Mouse (Mus musculus): ENCODE measurements around the gene Tnf. TPM values are rescaled to one million over a fixed set of nuclear protein-coding genes. Genes with fewer than 3 reads are reported as not detected.

Gene Tnf
- total and polyA plus RNA-seq, 2 experiments from 2014 or later, result 0.12 to 0.53 TPM

- Histone ChIP-seq H3K27ac (ENCODE audit: low read depth) (no peak overlapping the region), H3K4me3 (ENCODE audit: low read depth, low read length) (no peak overlapping the region), H3K9ac (replicated peaks; ENCODE audit: low read depth, low read length) (no peak overlapping the region), H3K27me3 (ENCODE audit: control insufficient read depth, insufficient read depth, low read length) (no peaks in the 10 kb centered on the region), H3K4me2 (ENCODE audit: low read depth, low read length) (no peak overlapping the region), H3K36me3 (replicated peaks; ENCODE audit: control insufficient read depth, insufficient read depth, low read length) (peaks cover 99% of the 10 kb centered on the region), H3K4me1 (ENCODE audit: control insufficient read depth, insufficient read depth) (no peaks in the 10 kb centered on the region), H3K9me3 (replicated peaks; ENCODE audit: control insufficient read depth, low read length) (no peaks in the 10 kb centered on the region)
- DNase-seq (ENCODE audit: low spot score) (no peak), ATAC-seq (ENCODE audit: insufficient read depth, low read depth) (no peak)
- TF ChIP-seq EP300 (IDR thresholded peaks at IDR 0.05; ENCODE audit: low read depth) (no peak), CTCF (IDR thresholded peaks at IDR 0.05; ENCODE audit: low read depth) (no peak)
- WGBS, result 76% methylated on average over 7 of the region's 7 CpGs
Measured at GRCm38 (mm10) chr17:35154616-35155015, 47.2 kb downstream of the Tnf start.

- H3K9ac ChIP-seq (replicated peaks; ENCODE audit: low read depth, low read length), result no peak overlapping the region
- DNase-seq (ENCODE audit: low spot score), result no peak
Measured at GRCm38 (mm10) chr17:35153931-35154330, 47.9 kb downstream of the Tnf start.

GRCm38 (mm10) chr17:35153077-35153476, 48.7 kb downstream of the Tnf start:
- no peak for ATAC-seq (ENCODE audit: insufficient read depth, low read depth)
- 56% methylated on average over 9 of the region's 9 CpGs for WGBS
- Histone ChIP-seq H3K9me3 (replicated peaks; ENCODE audit: control insufficient read depth, low read length) (no peaks in the 10 kb centered on the region), H3K9ac (replicated peaks; ENCODE audit: low read depth, low read length) (no peak overlapping the region), H3K36me3 (replicated peaks; ENCODE audit: control insufficient read depth, insufficient read depth, low read length) (peaks cover 99% of the 10 kb centered on the region), H3K4me2 (ENCODE audit: low read depth, low read length) (no peak overlapping the region), H3K4me1 (ENCODE audit: control insufficient read depth, insufficient read depth) (no peaks in the 10 kb centered on the region), H3K27ac (ENCODE audit: low read depth) (no peak overlapping the region), H3K4me3 (ENCODE audit: low read depth, low read length) (no peak overlapping the region), H3K27me3 (ENCODE audit: control insufficient read depth, insufficient read depth, low read length) (no peaks in the 10 kb centered on the region)
- no peak for TF ChIP-seq CTCF (IDR thresholded peaks at IDR 0.05; ENCODE audit: low read depth)
- no peak for TF ChIP-seq EP300 (IDR thresholded peaks at IDR 0.05; ENCODE audit: low read depth)
- DNase-seq (ENCODE audit: low spot score), result no peak

More at GRCm38 (mm10) chr17:35153931-35154330, 47.9 kb downstream of the Tnf start:
- peaks cover 99% of the 10 kb centered on the region for H3K36me3 ChIP-seq (replicated peaks; ENCODE audit: control insufficient read depth, insufficient read depth, low read length)
- no peak overlapping the region for H3K27ac ChIP-seq (ENCODE audit: low read depth)
- H3K27me3 ChIP-seq (ENCODE audit: control insufficient read depth, insufficient read depth, low read length), result no peaks in the 10 kb centered on the region
- no peaks in the 10 kb centered on the region for H3K4me1 ChIP-seq (ENCODE audit: control insufficient read depth, insufficient read depth)
- no peak overlapping the region for H3K4me2 ChIP-seq (ENCODE audit: low read depth, low read length)
- no peak for TF ChIP-seq CTCF (IDR thresholded peaks at IDR 0.05; ENCODE audit: low read depth)
- no peak for TF ChIP-seq EP300 (IDR thresholded peaks at IDR 0.05; ENCODE audit: low read depth)
- ATAC-seq (ENCODE audit: insufficient read depth, low read depth), result no peak
- H3K4me3 ChIP-seq (ENCODE audit: low read depth, low read length), result no peak overlapping the region
- WGBS, result 79% methylated on average over 4 of the region's 4 CpGs
- H3K9me3 ChIP-seq (replicated peaks; ENCODE audit: control insufficient read depth, low read length), result no peaks in the 10 kb centered on the region

DNA sequence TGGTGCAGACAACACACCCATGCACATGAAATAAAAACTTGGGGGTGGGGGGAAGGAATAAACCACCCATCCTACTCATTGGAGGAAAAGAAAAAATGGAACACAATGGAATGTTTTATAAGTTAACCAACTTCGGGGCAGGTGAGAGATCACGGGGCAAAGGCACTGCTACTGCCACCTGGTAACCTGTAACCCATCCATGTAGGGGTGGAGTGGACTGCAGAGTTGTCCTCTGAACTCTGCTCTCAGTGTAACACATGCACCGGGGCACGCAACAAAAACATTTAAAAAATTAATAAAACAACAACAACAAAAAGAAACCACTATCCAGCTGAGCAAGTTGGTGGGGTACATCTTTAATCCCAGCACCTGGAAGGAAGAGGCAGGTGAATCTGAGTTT, 49.7 kb downstream of the Tnf start:
- 95% methylated on average over 4 of the region's 4 CpGs for WGBS
- Histone ChIP-seq H3K27ac (ENCODE audit: low read depth) (no peak overlapping the region), H3K36me3 (replicated peaks; ENCODE audit: control insufficient read depth, insufficient read depth, low read length) (peaks cover 98% of the 10 kb centered on the region), H3K4me2 (ENCODE audit: low read depth, low read length) (no peak overlapping the region), H3K9ac (replicated peaks; ENCODE audit: low read depth, low read length) (no peak overlapping the region), H3K4me1 (ENCODE audit: control insufficient read depth, insufficient read depth) (no peaks in the 10 kb centered on the region), H3K27me3 (ENCODE audit: control insufficient read depth, insufficient read depth, low read length) (no peaks in the 10 kb centered on the region), H3K9me3 (replicated peaks; ENCODE audit: control insufficient read depth, low read length) (no peaks in the 10 kb centered on the region), H3K4me3 (ENCODE audit: low read depth, low read length) (no peak overlapping the region)
- no peak for TF ChIP-seq EP300 (IDR thresholded peaks at IDR 0.05; ENCODE audit: low read depth)
- no peak for TF ChIP-seq CTCF (IDR thresholded peaks at IDR 0.05; ENCODE audit: low read depth)
- DNase-seq (ENCODE audit: low spot score) (no peak), ATAC-seq (ENCODE audit: insufficient read depth, low read depth) (no peak)

Small RNA genes lying within 50 kb of the gene (microRNA-seq; reads per million reads assigned to microRNA genes)
- gene Mir6973a, result not detected
- gene Mir6974, result not detected
- gene Mir6975, result 2.5 reads per million, percentile 9 among the genes with 10 or more reads in this experiment
- not detected for gene Mir8094

Other genes with a start within 250 kb of the Tnf start
Only the 30 nearest of the 39 such genes appear.
- 2.1 and 9.6 TPM in 2 replicates for gene Sapcd1, start 174.0 kb downstream of the Tnf start, total RNA-seq (2014; rRNA removed; ENCODE audit: low replicate concordance)
- 0.77 and 1.2 TPM in 2 replicates for gene Sapcd1, start 174.0 kb downstream of the Tnf start, polyA plus RNA-seq (2015; fragmentation: Nextera tagmentation; extraction: Ambion mirVana)
- gene Msh5, start 155.3 kb downstream of the Tnf start, total RNA-seq (2014; rRNA removed; ENCODE audit: low replicate concordance), result 1.2 and 5.0 TPM in 2 replicates
- gene Msh5, start 155.3 kb downstream of the Tnf start, polyA plus RNA-seq (2015; fragmentation: Nextera tagmentation; extraction: Ambion mirVana), result 1.4 and 1.7 TPM in 2 replicates
- 194 and 223 TPM in 2 replicates for gene Clic1, start 152.0 kb downstream of the Tnf start, total RNA-seq (2014; rRNA removed; ENCODE audit: low replicate concordance)
- gene Clic1, start 152.0 kb downstream of the Tnf start, polyA plus RNA-seq (2015; fragmentation: Nextera tagmentation; extraction: Ambion mirVana), result 203 and 205 TPM in 2 replicates
- gene Ddah2, start 143.0 kb downstream of the Tnf start, total RNA-seq (2014; rRNA removed; ENCODE audit: low replicate concordance), result 97.1 and 114 TPM in 2 replicates
- 128 and 130 TPM in 2 replicates for gene Ddah2, start 143.0 kb downstream of the Tnf start, polyA plus RNA-seq (2015; fragmentation: Nextera tagmentation; extraction: Ambion mirVana)
- not detected in 2 replicates for gene Ly6g6c, start 136.6 kb downstream of the Tnf start, total RNA-seq (2014; rRNA removed; ENCODE audit: low replicate concordance)
- gene Ly6g6c, start 136.6 kb downstream of the Tnf start, polyA plus RNA-seq (2015; fragmentation: Nextera tagmentation; extraction: Ambion mirVana), result not detected in 2 replicates
- 0.15 TPM in 1 of 2 replicates, not detected in the other for gene Mpig6b, start 135.8 kb downstream of the Tnf start, total RNA-seq (2014; rRNA removed; ENCODE audit: low replicate concordance)
- 0.15 and 0.16 TPM in 2 replicates for gene Mpig6b, start 135.8 kb downstream of the Tnf start, polyA plus RNA-seq (2015; fragmentation: Nextera tagmentation; extraction: Ambion mirVana)
- gene Ly6g6e, start 125.1 kb downstream of the Tnf start, total RNA-seq (2014; rRNA removed; ENCODE audit: low replicate concordance), result 1.6 TPM in 1 of 2 replicates, not detected in the other
- 0.22 and 0.32 TPM in 2 replicates for gene Ly6g6e, start 125.1 kb downstream of the Tnf start, polyA plus RNA-seq (2015; fragmentation: Nextera tagmentation; extraction: Ambion mirVana)
- gene Ly6g6d, start 123.9 kb downstream of the Tnf start, total RNA-seq (2014; rRNA removed; ENCODE audit: low replicate concordance), result 3.8 TPM in 1 of 2 replicates, not detected in the other
- 3.0 and 3.3 TPM in 2 replicates for gene Ly6g6d, start 123.9 kb downstream of the Tnf start, polyA plus RNA-seq (2015; fragmentation: Nextera tagmentation; extraction: Ambion mirVana)
- not detected in 2 replicates for gene Ly6g6f, start 116.4 kb downstream of the Tnf start, total RNA-seq (2014; rRNA removed; ENCODE audit: low replicate concordance)
- 0.10 TPM in 1 of 2 replicates, not detected in the other for gene Ly6g6f, start 116.4 kb downstream of the Tnf start, polyA plus RNA-seq (2015; fragmentation: Nextera tagmentation; extraction: Ambion mirVana)
- 74.3 and 131 TPM in 2 replicates for gene Abhd16a, start 112.7 kb downstream of the Tnf start, total RNA-seq (2014; rRNA removed; ENCODE audit: low replicate concordance)
- gene Abhd16a, start 112.7 kb downstream of the Tnf start, polyA plus RNA-seq (2015; fragmentation: Nextera tagmentation; extraction: Ambion mirVana), result 73.2 and 74.1 TPM in 2 replicates
- gene Ly6g5c, start 93.7 kb downstream of the Tnf start, total RNA-seq (2014; rRNA removed; ENCODE audit: low replicate concordance), result not detected in 2 replicates
- gene Ly6g5c, start 93.7 kb downstream of the Tnf start, polyA plus RNA-seq (2015; fragmentation: Nextera tagmentation; extraction: Ambion mirVana), result 0.25 and 0.26 TPM in 2 replicates
- 0.97 TPM in 1 of 2 replicates, not detected in the other for gene Ly6g5b, start 86.6 kb downstream of the Tnf start, total RNA-seq (2014; rRNA removed; ENCODE audit: low replicate concordance)
- 0.30 TPM in 1 of 2 replicates, not detected in the other for gene Ly6g5b, start 86.6 kb downstream of the Tnf start, polyA plus RNA-seq (2015; fragmentation: Nextera tagmentation; extraction: Ambion mirVana)
- 4.2 and 24.1 TPM in 2 replicates for gene Gpank1, start 80.6 kb downstream of the Tnf start, total RNA-seq (2014; rRNA removed; ENCODE audit: low replicate concordance)
- 9.1 and 9.6 TPM in 2 replicates for gene Gpank1, start 80.6 kb downstream of the Tnf start, polyA plus RNA-seq (2015; fragmentation: Nextera tagmentation; extraction: Ambion mirVana)
- gene Csnk2b, start 80.0 kb downstream of the Tnf start, total RNA-seq (2014; rRNA removed; ENCODE audit: low replicate concordance), result 239 and 244 TPM in 2 replicates
- gene Csnk2b, start 80.0 kb downstream of the Tnf start, polyA plus RNA-seq (2015; fragmentation: Nextera tagmentation; extraction: Ambion mirVana), result 232 and 241 TPM in 2 replicates
- gene D17H6S53E, start 75.6 kb downstream of the Tnf start, total RNA-seq (2014; rRNA removed; ENCODE audit: low replicate concordance), result 22.3 and 135 TPM in 2 replicates
- gene D17H6S53E, start 75.6 kb downstream of the Tnf start, polyA plus RNA-seq (2015; fragmentation: Nextera tagmentation; extraction: Ambion mirVana), result 16.4 and 17.3 TPM in 2 replicates
- not detected in 2 replicates for gene Apom, start 70.0 kb downstream of the Tnf start, total RNA-seq (2014; rRNA removed; ENCODE audit: low replicate concordance)
- 0.11 TPM in 2 replicates for gene Apom, start 70.0 kb downstream of the Tnf start, polyA plus RNA-seq (2015; fragmentation: Nextera tagmentation; extraction: Ambion mirVana)
- gene Bag6, start 66.8 kb downstream of the Tnf start, total RNA-seq (2014; rRNA removed; ENCODE audit: low replicate concordance), result 188 and 235 TPM in 2 replicates
- 35.6 and 37.7 TPM in 2 replicates for gene Bag6, start 66.8 kb downstream of the Tnf start, polyA plus RNA-seq (2015; fragmentation: Nextera tagmentation; extraction: Ambion mirVana)
- 99.2 and 120 TPM in 2 replicates for gene Prrc2a, start 37.1 kb downstream of the Tnf start, total RNA-seq (2014; rRNA removed; ENCODE audit: low replicate concordance)
- 56.6 and 60.7 TPM in 2 replicates for gene Prrc2a, start 37.1 kb downstream of the Tnf start, polyA plus RNA-seq (2015; fragmentation: Nextera tagmentation; extraction: Ambion mirVana)
- 1.8 TPM in 1 of 2 replicates, not detected in the other for gene Aif1, start 25.9 kb downstream of the Tnf start, total RNA-seq (2014; rRNA removed; ENCODE audit: low replicate concordance)
- gene Aif1, start 25.9 kb downstream of the Tnf start, polyA plus RNA-seq (2015; fragmentation: Nextera tagmentation; extraction: Ambion mirVana), result 6.5 and 7.5 TPM in 2 replicates
- gene Lst1, start 13.6 kb downstream of the Tnf start, total RNA-seq (2014; rRNA removed; ENCODE audit: low replicate concordance), result 6.6 and 52.7 TPM in 2 replicates
- 7.0 and 9.7 TPM in 2 replicates for gene Lst1, start 13.6 kb downstream of the Tnf start, polyA plus RNA-seq (2015; fragmentation: Nextera tagmentation; extraction: Ambion mirVana)
- 0.27 and 1.0 TPM in 2 replicates for gene Ltb, start 7.6 kb downstream of the Tnf start, total RNA-seq (2014; rRNA removed; ENCODE audit: low replicate concordance)
- 0.33 and 0.48 TPM in 2 replicates for gene Ltb, start 7.6 kb downstream of the Tnf start, polyA plus RNA-seq (2015; fragmentation: Nextera tagmentation; extraction: Ambion mirVana)
- not detected in 2 replicates for gene Lta, start 3.3 kb upstream of the Tnf start, total RNA-seq (2014; rRNA removed; ENCODE audit: low replicate concordance)
- not detected in 2 replicates for gene Lta, start 3.3 kb upstream of the Tnf start, polyA plus RNA-seq (2015; fragmentation: Nextera tagmentation; extraction: Ambion mirVana)
- 0.93 TPM in 1 of 2 replicates, not detected in the other for gene Gm16181, start 18.8 kb upstream of the Tnf start, total RNA-seq (2014; rRNA removed; ENCODE audit: low replicate concordance)
- 0.81 and 0.87 TPM in 2 replicates for gene Gm16181, start 18.8 kb upstream of the Tnf start, polyA plus RNA-seq (2015; fragmentation: Nextera tagmentation; extraction: Ambion mirVana)
- 3.2 and 3.7 TPM in 2 replicates for gene Atp6v1g2, start 31.7 kb upstream of the Tnf start, total RNA-seq (2014; rRNA removed; ENCODE audit: low replicate concordance)
- 10.6 and 10.7 TPM in 2 replicates for gene Atp6v1g2, start 31.7 kb upstream of the Tnf start, polyA plus RNA-seq (2015; fragmentation: Nextera tagmentation; extraction: Ambion mirVana)
- gene Nfkbil1, start 33.8 kb upstream of the Tnf start, total RNA-seq (2014; rRNA removed; ENCODE audit: low replicate concordance), result 14.3 and 33.4 TPM in 2 replicates
- 6.7 and 7.0 TPM in 2 replicates for gene Nfkbil1, start 33.8 kb upstream of the Tnf start, polyA plus RNA-seq (2015; fragmentation: Nextera tagmentation; extraction: Ambion mirVana)
- gene Ddx39b, start 39.7 kb upstream of the Tnf start, total RNA-seq (2014; rRNA removed; ENCODE audit: low replicate concordance), result 148 and 162 TPM in 2 replicates
- 131 TPM in 2 replicates for gene Ddx39b, start 39.7 kb upstream of the Tnf start, polyA plus RNA-seq (2015; fragmentation: Nextera tagmentation; extraction: Ambion mirVana)
- 65.4 and 104 TPM in 2 replicates for gene H2-D1, start 60.7 kb upstream of the Tnf start, total RNA-seq (2014; rRNA removed; ENCODE audit: low replicate concordance)
- 105 and 113 TPM in 2 replicates for gene H2-D1, start 60.7 kb upstream of the Tnf start, polyA plus RNA-seq (2015; fragmentation: Nextera tagmentation; extraction: Ambion mirVana)
- gene H2-Q1, start 118.4 kb upstream of the Tnf start, total RNA-seq (2014; rRNA removed; ENCODE audit: low replicate concordance), result not detected in 2 replicates
- gene H2-Q1, start 118.4 kb upstream of the Tnf start, polyA plus RNA-seq (2015; fragmentation: Nextera tagmentation; extraction: Ambion mirVana), result not detected in 2 replicates
- not detected in 2 replicates for gene H2-Q2, start 140.2 kb upstream of the Tnf start, total RNA-seq (2014; rRNA removed; ENCODE audit: low replicate concordance)
- 0.14 and 0.22 TPM in 2 replicates for gene H2-Q2, start 140.2 kb upstream of the Tnf start, polyA plus RNA-seq (2015; fragmentation: Nextera tagmentation; extraction: Ambion mirVana)
- 6.9 and 19.7 TPM in 2 replicates for gene H2-Q4, start 177.6 kb upstream of the Tnf start, total RNA-seq (2014; rRNA removed; ENCODE audit: low replicate concordance)
- 2.2 and 2.8 TPM in 2 replicates for gene H2-Q4, start 177.6 kb upstream of the Tnf start, polyA plus RNA-seq (2015; fragmentation: Nextera tagmentation; extraction: Ambion mirVana)

All from heart, postnatal 0 days (tissue).